Mouse (Mus musculus): ENCODE results near the gene Mmd.

The Mmd gene

DNA sequence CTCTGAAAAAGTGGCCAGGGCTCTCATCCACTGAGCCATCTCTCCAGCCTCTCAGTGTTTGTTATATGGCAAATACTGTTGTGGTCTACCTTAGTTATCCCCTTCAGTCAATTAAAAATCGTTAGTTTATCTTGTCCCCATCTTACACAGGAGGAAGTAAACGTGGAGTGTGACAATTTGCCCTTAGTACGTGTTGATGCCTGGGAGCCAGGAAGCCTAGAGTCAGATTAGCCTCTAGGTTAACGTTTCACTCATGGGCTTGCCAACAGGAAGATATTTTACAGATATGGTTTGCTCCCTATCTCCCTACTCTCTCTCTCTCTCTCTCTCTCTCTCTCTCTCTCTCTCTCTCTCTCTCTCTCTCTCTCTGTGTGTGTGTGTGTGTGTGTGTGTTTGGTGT lies 33.9 kb downstream of the Mmd start:
- no peak for DNase-seq (ENCODE audit: low read depth, low spot score)

DNA sequence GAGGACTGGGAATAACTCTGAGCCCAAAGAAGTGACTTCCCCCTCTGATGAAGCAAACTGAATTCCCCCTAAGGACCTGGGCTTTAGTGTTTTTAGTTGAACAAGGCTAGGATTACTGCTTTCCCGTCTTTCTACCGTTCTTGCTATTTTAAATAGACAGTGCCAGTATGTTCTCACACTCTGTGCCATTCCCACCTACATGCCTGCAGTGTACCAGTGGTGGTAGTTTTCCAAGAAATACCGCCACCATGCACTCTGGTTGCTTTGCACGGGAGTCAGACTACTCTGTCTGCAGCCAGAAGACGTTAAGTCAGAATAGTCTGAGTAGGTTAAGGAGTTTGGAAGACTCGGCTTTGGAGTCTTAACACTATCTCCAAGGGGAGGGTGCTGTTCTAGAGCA lies 34.3 kb downstream of the Mmd start:
- DNase-seq (ENCODE audit: low read depth, low spot score): no peak

DNA sequence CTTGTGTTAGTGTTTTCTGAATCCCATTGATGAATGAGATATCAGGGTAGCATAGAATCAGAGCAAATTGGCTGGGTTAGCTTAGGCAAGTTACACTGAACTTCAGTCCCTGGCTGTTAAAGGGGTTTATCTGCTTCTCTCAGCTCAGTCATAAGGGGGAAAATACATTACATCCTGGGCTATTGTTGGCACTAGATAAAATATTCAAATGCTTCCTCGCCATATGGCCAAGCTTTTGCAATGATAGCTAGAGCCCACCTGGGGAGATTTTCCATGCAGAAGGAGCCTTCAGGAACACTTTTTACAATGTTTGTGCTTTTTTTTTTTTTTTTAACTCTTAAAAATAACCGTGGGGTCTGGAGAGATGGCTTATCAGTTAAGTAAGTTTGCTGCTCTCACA lies 34.8 kb downstream of the Mmd start:
- no peak for DNase-seq (ENCODE audit: low read depth, low spot score)

DNA sequence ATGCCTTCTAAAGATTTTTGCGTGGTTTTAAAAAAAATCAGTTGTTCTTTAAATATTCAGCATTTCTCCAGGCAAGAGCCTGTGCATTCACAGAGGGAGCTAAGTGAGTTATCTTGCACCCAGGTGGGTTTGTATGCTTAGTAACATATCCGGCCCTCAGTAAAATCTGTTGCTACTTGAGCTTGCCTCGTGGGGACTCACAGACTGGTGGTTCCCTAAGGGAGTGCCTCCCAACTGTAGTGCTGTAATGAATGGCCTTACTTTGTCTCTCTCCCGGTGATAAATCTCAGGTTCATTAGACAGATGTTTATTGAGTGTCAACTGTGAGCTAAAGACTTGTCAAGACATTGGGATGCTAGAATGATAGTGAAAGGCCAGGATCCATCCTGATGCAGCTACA lies 35.4 kb downstream of the Mmd start:
- no peak for DNase-seq (ENCODE audit: low read depth, low spot score)

DNA sequence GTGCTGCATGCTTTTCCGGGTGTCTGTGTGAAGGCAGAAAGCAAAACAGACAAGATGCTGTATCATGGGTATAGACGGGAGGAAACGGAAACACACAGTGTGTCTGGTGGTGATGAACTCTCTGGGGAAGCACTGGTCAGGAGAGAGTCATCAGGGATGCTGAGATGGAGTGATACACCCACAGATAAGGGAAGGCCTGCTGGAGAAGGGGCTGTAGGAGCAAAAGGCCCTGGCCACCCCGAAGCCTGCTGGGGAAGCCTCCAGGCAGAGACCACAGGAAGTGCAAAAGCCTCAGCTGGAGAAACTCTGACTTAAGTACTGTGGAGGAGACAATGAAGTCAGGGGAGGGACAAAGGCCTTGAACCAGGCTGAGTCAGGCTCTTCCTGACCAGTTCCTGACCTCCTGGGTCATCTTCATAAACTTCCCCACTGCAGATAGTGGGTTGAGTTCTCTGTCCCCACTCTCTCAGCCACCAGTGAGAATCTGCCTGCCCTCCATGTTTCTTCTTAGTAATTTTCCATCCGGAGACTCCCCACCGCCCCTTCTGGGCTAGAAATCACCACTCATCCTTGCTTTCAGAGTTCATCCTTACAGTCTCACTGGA lies 37.4 kb downstream of the Mmd start:
- DNase-seq (ENCODE audit: low read depth, low spot score): no peak

DNA sequence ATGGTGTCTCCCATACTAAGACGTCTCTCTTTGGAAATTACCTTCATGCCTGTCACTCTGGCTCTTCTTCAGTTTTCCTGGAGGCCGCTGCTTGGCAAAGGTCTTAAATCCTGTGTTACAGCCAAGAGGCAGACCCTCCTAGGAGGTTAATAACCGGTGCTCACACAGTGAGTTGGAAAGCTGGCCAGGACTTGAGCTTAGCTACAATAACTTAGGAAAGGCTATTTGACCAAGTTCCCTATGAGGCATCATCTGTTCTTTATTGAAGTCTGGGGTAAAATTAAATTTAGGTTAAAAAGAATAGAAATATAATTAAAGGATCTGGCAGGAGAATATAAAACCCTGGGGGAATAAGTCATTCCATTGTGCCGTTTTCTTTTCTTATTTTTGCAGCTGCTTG lies 41.9 kb downstream of the Mmd start:
- DNase-seq (ENCODE audit: low read depth, low spot score): no peak

DNA sequence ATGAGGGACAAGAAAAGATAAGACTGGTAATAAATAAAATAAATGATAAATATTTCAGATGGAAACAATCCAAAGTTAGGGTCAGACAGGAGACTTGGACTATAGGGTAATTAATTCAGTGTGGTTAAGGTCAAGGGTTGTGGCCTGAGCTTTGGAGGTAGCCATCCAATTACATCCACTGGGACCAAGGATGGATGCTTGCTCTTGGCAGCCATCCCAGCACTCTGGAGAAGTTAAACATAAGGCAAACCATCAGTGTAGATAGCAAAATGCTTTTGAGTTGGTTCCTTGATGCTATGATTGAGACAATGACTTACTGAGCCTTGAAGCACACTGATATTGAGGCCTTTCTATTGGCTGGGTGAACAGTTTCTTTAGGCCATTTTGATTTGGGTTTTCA lies 43.5 kb downstream of the Mmd start:
- no peak for DNase-seq (ENCODE audit: low read depth, low spot score)

DNA sequence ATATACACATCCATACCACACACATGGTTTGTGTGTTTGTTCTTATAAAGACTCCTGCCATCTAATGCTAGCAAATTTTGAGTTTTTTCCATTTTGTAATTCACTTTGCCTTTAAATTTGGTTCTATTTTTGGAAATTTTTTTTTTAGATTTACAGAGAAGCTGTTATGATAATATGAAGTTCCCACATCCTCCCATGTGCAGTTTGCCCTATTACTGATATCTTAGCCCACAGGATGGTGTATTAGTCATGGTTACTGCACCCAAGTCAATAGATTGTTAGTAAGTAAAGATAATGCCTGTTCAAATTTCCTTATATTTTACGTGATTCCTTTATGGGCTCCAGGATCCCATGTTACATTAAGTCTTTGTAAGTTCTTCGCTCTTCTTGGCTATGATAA lies 45.4 kb downstream of the Mmd start:
- no peak for DNase-seq (ENCODE audit: low read depth, low spot score)

DNA sequence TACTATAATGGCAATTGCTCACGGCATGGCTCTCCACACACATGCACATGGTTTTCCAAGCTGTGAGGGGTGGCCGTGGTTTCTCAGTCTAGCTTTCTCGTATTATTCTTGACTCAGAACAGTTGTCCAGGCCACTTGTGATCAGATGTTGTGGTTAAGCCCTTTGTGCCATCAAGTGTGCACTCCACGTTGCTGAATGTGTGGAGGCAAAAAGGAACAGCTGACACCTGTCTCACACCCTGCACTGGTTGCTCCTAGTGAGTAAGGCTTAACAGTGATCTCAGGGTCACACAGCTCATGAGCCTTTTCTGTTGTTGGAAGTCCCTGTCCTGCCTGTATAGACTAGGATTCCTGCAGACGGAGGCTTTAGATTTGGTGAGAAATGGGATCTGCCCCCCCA lies 56.8 kb downstream of the Mmd start:
- no peak for DNase-seq (ENCODE audit: low read depth, low spot score)

DNA sequence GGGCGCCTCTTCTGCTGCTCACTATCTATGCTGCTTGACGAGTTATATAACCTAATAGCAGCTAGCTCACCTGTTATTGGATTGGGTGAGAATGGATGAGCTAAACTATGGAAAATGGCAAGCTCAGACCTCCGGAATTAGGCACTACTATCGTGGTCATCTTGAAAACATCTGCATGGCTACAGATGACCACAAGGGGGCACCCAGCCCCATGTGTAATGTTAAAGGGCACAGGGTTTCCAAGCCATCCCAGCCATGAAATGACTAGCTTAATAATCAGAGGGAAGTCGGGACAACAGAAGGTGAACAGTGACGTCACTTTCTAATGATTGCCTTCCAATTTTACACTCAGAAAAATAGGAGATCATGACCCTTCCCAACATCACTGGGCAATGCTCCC lies 57.7 kb downstream of the Mmd start:
- DNase-seq (ENCODE audit: low read depth, low spot score): peak; percentile 53

DNA sequence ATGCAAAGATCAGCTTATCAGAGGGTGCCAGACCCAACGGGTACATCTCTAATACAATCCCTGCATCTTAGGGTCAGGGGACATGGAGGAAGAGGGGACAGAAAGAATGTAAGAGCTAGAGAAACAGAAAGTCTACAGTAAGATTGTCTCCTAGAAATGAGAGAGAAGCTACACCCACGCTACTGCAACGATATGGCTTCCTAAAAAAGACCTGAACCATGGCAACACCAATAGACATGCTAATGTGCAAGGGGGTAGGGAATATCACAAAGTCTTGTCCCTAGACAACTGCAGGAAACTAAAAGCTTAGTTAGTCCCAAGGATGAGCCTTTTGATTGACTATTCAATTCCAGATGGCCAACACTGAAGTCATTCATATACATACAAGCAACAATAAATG lies 65.3 kb downstream of the Mmd start:
- no peak for DNase-seq (ENCODE audit: low read depth, low spot score)

DNA sequence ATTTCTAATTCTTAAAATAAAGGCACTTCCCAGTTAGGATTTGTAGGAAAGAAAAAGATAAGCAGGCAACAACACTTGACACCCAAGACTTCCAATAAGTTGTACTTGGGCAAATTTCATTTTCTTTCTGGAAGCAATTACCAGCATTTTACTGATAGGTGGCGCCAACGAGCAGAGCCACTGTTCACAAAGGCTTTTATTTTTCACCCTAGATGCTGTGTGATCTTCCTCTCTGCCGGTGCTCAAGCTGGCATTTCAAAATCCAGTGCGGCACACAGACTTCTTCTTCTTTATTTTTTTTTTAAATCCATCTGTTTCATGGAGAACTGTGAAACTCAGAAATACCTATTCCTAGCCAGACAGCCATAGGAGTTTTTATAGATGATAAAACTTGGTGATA lies 68.2 kb downstream of the Mmd start:
- DNase-seq (ENCODE audit: low read depth, low spot score): peak; percentile 51

DNA sequence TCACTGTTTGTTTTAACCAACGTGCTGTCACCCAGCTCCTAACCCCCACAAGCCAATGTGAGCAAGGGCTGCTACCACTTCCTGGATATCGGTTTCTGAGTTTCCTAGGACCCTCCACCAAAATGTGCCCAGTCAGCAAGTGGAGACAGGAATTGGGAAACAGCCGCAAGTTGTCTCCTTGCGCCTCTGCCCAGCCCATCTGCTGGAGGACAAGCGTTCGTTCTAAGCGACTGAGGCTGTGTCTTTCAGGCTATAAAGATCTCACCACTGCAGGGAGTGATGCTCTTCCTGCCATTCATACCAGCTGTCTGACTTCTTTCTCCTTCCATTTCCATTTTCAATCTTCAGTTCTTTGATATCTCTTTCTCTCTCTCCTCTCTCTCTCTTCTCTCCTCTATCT lies 71.7 kb downstream of the Mmd start:
- no peak for DNase-seq (ENCODE audit: low read depth, low spot score)

DNA sequence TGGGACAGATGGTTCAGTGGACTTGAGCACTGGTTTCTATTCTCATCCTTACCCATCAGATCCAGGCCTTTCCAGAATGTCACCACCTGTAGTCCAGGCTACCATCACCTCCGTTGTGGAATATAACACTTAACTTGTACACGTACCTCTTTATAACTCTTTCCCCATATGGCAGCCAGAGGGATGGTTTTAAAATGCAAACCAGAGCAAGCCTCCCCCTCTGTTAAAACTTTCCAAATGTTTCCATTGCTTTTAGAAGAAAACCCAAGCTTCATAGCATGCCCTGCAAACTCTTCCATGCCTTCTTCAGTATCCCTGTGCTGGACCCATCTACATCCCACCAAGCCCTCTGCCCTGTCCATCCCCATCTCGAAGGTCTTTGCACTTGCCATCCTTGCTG lies 75.3 kb downstream of the Mmd start:
- no peak for DNase-seq (ENCODE audit: low read depth, low spot score)

DNA sequence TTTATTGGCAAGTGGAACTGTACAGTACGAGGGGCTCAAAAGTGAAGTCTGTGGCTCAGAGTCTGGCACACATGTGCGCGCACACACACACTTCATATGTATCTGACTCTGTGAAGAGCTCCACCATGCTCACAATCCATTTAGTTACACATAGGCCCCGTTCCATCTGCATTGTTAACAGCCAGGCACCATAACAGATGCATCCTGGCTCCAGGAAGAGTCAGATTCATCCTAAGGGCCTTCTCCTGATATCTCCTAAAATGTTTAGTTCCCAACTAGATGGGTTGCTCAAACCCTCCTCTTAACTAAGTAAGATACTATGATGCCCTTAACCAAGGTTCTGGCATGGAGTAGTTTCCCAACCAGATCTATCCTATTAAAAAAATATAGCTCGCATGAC lies 76.9 kb downstream of the Mmd start:
- DNase-seq (ENCODE audit: low read depth, low spot score): no peak

DNA sequence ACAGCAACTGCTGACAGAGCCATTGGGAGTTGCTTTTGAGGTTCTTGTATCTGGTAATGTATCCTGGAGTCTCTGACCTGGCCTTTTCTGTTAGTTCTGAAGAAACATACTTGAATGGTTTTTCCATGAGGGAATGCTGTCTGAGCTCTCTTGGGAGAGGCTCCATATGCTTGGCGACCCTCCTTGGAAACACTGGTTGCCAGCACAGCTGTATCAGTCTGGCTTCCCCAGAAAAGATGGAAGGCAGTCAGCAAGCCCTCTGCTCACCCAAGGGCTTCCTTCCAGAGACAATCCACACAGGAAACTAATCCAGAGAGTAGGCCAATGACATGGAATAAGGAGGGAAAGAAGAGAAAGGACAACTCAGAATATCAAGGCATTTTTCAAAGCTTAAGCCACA lies 77.6 kb downstream of the Mmd start:
- DNase-seq (ENCODE audit: low read depth, low spot score): no peak

All from retina, postnatal 7 days (tissue).